Mouse (Mus musculus) embryonic fibroblast, embryonic 13.5 days (primary cell): ENCODE measurements around the gene Khsrp.

Experiments
- CTCF ChIP-seq: IDR thresholded peaks from 2 replicates; pipeline ENCODE4 v1.5.1; 2011; ENCODE audit warnings: mild to moderate bottlenecking, control low read depth, low read length, moderate library complexity, borderline replicate concordance; ENCODE audit not compliant: insufficient read depth
- POLR2A ChIP-seq: IDR thresholded peaks from 2 replicates; pipeline ENCODE4 v1.6.1; 2011; ENCODE audit warnings: low read depth, mild to moderate bottlenecking, control low read depth, low read length, moderate library complexity

DNA sequence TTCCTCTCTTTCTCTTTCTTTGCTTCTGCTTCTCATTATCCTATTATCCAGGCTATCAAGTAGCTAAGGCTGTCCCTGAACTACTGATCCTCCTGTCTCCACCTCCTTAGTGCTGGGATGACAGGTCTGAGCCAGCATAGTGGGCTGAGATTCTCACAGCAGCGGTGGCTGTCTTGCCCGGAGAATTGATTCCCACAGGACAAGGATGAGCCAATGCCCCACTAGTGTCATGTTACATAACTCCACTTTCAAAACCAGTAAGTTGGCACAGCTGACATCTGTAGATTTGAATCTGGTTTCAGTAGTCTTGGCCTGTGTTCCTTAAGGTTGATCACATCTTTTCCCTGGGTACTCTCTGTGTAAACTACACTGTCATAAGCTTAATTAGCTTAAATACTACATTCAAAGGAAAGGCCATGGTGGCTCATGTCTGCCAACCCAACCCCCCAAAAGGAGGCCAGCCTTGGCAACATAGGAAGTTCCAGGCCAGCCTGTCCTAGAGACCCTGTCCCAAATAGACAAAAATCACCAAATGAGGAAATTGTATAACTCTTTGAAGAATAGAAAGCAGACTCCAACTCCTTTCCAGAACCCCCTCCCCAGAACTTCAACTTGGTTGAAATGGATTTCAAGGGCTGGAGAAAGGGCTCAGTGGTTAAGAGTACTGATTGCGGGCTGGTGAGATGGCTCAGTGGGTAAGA lies 45.1 kb downstream of the Khsrp start:
- TF ChIP-seq POLR2A, result no peak
- no peak for TF ChIP-seq CTCF
